Mouse (Mus musculus) heart, adult 8-10 months (tissue): ENCODE measurements around the gene Slc25a48. TPM values are rescaled to one million over a fixed set of nuclear protein-coding genes. Genes with fewer than 3 reads are reported as not detected.

Experiments used
- DNase-seq: peaks from one replicate; pipeline ENCODE4 v3.0.0; 2022; ENCODE audit warnings: low spot score
- total RNA-seq, 4 experiments: library from RNA; stranded (reverse); gene quantifications; 2 replicates each; pipeline ENCODE4 v1.2.4; 2022

Slc25a48 gene
- total RNA-seq: under 1 TPM in 1 of 4 experiments, not detected in 3; 0.26 TPM

- DNase-seq: no peak
Observed at GRCm38 (mm10) chr13:56438211-56439075, at the start of gene Slc25a48. Gene Slc25a48, plus strand, starts transcription at chr13:56438355.

- DNase-seq: peak; percentile 14
Observed at GRCm38 (mm10) chr13:56397572-56397971, 40.6 kb upstream of the Slc25a48 start.

DNA sequence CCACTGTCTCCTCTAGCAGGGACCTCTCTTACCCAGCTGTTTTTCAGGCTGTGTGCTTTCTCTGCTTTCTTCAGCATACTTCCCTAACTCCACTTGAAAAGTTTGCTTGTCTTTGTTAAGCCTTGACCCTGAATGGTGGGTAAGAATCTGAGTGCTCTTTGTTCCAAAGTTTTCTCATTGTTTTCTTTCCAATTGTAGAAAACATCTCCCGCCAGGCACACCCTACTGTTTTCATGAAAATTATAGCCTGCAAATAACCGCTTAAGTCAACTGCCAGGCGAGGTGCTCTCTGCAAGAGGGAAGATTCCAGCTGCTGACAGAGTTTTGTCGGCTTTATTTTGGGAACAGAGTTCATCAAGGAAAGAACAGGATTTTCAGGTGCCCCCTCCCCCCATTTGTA lies 37.0 kb upstream of the Slc25a48 start:
- DNase-seq: no peak

DNA sequence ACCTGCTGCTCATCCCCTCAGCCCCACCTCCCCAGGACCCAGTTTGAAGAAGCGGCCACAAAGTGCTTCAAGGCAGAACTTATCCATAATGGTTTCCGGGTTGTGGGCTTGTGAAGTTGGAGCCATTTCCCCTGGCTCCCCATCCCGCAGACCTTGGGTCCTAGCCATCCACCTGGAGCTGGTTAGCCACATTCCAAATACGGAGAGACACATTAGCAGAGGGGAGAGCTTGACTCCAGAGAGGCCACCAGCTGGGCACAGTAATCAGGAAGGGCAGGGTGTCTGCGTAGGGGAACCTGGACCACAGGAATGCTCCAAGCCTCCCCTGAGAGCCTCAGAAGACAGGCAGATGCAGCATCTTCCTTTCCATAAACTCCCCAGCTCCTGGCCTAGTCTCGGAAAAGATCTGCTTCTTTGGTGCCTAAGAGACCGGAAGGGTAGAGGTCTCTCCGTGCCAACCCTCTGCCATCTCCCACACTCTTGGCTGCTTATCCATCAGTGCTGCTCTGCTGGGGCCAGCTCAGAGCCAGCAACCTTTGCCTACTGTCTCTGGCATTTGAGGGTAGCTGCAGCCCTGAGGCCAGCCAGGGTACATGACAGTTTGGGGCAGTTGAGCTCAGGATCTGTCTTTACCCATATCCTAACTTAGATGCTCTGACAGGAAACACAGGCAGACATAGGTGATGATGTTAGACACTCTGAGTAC lies 34.6 kb upstream of the Slc25a48 start:
- DNase-seq: no peak

- no peak for DNase-seq
Observed at GRCm38 (mm10) chr13:56404511-56405140, 33.5 kb upstream of the Slc25a48 start.

DNA sequence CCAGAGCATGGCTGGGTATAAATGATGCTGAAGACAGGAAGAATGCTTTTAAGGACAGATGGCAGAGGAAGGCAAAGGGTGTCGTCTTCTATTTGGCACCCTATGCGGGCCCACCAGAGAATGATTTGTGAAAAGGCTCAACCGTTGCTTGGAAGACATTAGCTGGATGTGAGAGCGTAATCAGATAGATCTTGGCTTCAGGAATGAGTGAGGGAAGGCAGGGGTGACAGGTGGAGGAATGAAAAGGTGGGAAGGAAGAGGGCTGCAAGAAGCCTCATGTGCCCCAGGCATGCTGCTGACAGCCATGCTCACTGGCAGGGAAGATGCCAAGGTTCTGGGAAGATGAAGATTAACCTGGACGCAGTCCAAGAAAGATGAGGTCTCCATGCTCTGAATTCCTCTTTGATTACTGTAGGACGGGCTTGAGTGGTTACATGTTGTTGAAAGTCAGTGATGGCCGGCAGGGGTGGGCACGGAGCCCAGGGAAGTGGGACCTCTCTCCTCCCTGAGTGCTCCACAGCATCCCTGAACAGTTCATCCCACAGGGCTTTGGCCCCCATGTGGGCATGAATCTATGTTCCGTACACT lies 25.8 kb upstream of the Slc25a48 start:
- DNase-seq: no peak

GRCm38 (mm10) chr13:56418685-56419483 lies 19.3 kb upstream of the Slc25a48 start:
- DNase-seq: no peak

GRCm38 (mm10) chr13:56419538-56419937 lies 18.6 kb upstream of the Slc25a48 start:
- DNase-seq: no peak

- DNase-seq: peak; percentile 57
Observed at GRCm38 (mm10) chr13:56422072-56422723, 16.0 kb upstream of the Slc25a48 start.

DNA sequence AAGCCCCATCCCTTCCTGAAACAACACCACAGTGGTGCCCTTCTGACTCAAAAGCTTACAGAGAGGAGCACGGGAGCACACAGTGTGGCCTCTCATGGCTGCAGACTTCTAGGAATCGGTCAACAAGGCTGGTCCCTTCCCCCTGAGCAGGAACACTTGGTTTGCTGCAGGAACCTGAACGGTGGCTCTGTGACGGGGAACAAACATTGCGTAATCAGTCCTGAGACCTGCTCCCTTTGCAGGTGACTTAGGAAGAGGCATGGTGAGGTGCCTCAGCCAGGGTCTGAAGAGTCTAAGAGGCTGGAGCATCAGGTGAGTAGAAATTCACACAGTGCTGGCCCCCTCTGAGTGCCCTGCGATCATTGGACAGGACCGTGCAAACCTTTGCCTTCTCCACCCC lies 12.2 kb upstream of the Slc25a48 start:
- no peak for DNase-seq

GRCm38 (mm10) chr13:56426365-56426764 lies 11.8 kb upstream of the Slc25a48 start, which contains the start of gene Gm3045:
Gene Gm3045, plus strand, starts transcription at chr13:56426594.
- no peak for DNase-seq

GRCm38 (mm10) chr13:56428724-56429500 lies 9.2 kb upstream of the Slc25a48 start:
- peak; percentile 21 for DNase-seq

DNA sequence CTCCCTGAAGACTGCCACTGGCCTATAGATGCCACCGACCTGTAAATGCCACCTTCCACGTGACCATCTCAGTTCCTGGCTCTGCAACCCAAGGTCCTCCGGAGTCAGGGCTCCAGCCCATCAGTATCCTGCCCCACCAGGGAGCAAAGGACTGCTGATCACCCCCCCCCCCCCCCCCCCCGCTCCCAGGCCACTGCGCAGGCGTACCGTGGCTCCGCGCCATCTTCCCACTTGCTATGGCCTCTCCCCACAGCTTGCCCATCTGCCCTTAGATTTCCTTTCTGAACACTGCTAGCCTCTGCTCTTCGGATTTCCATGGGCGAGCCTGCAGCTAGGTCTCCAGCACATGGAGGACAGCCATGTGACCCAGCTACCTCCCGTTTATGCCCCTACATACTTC lies 5.7 kb upstream of the Slc25a48 start:
- no peak for DNase-seq

- no peak for DNase-seq
Observed at GRCm38 (mm10) chr13:56433466-56433865, 4.7 kb upstream of the Slc25a48 start.

DNA sequence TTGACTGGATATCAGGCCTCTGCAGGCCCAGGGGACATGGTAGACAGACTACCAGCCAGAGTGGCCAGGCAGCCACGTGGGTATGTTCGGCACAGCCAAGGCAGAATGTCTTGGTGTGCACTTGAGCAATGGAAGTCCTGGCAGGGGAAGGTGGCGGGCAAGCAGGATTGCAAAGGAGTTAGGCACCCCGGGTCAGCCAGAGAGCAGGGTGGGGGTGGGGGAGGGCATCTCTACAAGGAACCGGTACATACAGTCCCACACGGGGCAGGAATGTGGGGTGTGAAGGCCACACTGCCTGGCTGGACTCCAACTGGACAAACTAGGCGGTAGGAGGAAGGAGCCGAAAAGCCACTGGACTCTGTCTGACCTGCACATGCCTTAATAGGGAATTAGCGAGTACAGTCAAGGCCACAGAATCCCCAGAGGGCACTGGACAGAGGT lies 3.8 kb upstream of the Slc25a48 start:
- DNase-seq: no peak

GRCm38 (mm10) chr13:56435615-56436287 lies 2.4 kb upstream of the Slc25a48 start:
- no peak for DNase-seq

GRCm38 (mm10) chr13:56443411-56443810 lies 5.3 kb downstream of the Slc25a48 start:
- DNase-seq: no peak

DNA sequence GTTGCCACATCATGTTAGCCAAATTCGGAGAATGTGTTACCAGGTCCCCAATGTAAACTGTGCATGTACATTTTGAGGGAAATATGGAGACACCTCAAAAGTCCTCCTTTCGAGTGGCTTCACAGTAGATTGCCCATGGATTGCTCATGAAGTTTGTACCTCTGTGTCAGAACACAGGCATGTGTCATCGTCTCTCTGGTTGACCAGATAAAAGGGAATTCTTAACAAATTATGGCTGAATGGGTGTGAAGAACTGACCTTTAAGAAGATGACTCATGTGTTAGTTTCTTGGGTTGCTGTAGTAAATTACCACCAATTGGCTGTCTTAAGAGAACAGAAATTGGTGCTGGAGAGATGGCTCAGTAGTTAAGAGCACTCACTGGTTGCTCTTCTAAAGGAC lies 6.0 kb downstream of the Slc25a48 start:
- DNase-seq: no peak

- no peak for DNase-seq
Observed at GRCm38 (mm10) chr13:56444996-56445395, 6.8 kb downstream of the Slc25a48 start.
